Mouse (Mus musculus): ENCODE measurements around the gene Pygo1. TPM values are rescaled to one million over a fixed set of nuclear protein-coding genes. Genes with fewer than 3 reads are reported as not detected.

Gene Pygo1
- not detected for polyA plus RNA-seq (2017; shearing (Covaris generic))

GRCm38 (mm10) chr9:72925021-72925934, at the start of gene Pygo1:
Pygo1 (plus strand) TSS chr9:72925645.
- ATAC-seq, result no peak

GRCm38 (mm10) chr9:72875878-72876277, 49.6 kb upstream of the Pygo1 start:
- ATAC-seq, result no peak

GRCm38 (mm10) chr9:72877905-72878304, 47.5 kb upstream of the Pygo1 start:
- no peak for ATAC-seq

- ATAC-seq, result no peak
Measured at GRCm38 (mm10) chr9:72878656-72879055, 46.8 kb upstream of the Pygo1 start.

GRCm38 (mm10) chr9:72879601-72880000, 45.8 kb upstream of the Pygo1 start:
- no peak for ATAC-seq

- no peak for ATAC-seq
Measured at GRCm38 (mm10) chr9:72880225-72880960, 45.1 kb upstream of the Pygo1 start.

GRCm38 (mm10) chr9:72881026-72881768, 44.2 kb upstream of the Pygo1 start:
- no peak for ATAC-seq

- no peak for ATAC-seq
Measured at GRCm38 (mm10) chr9:72883940-72884339, 41.5 kb upstream of the Pygo1 start.

- no peak for ATAC-seq
Measured at GRCm38 (mm10) chr9:72889777-72890176, 35.7 kb upstream of the Pygo1 start.

GRCm38 (mm10) chr9:72890499-72891085, 34.9 kb upstream of the Pygo1 start:
- ATAC-seq, result no peak

- ATAC-seq, result no peak
Measured at GRCm38 (mm10) chr9:72892761-72893160, 32.7 kb upstream of the Pygo1 start.

GRCm38 (mm10) chr9:72894796-72895352, 30.6 kb upstream of the Pygo1 start:
- no peak for ATAC-seq

- no peak for ATAC-seq
Measured at GRCm38 (mm10) chr9:72902057-72902456, 23.4 kb upstream of the Pygo1 start.

GRCm38 (mm10) chr9:72902611-72903010, 22.8 kb upstream of the Pygo1 start:
- ATAC-seq, result no peak

GRCm38 (mm10) chr9:72906693-72907103, 18.7 kb upstream of the Pygo1 start:
- no peak for ATAC-seq

- ATAC-seq, result no peak
Measured at GRCm38 (mm10) chr9:72911381-72911780, 14.1 kb upstream of the Pygo1 start.

GRCm38 (mm10) chr9:72913551-72913950, 11.9 kb upstream of the Pygo1 start:
- no peak for ATAC-seq

- no peak for ATAC-seq
Measured at GRCm38 (mm10) chr9:72915728-72916127, 9.7 kb upstream of the Pygo1 start.

- no peak for ATAC-seq
Measured at GRCm38 (mm10) chr9:72923068-72923467, 2.4 kb upstream of the Pygo1 start.

- ATAC-seq, result no peak
Measured at GRCm38 (mm10) chr9:72925935-72926258, 452 bp downstream of the Pygo1 start.

- ATAC-seq, result no peak
Measured at GRCm38 (mm10) chr9:72931166-72931790, 5.8 kb downstream of the Pygo1 start.

- no peak for ATAC-seq
Measured at GRCm38 (mm10) chr9:72935309-72935708, 9.9 kb downstream of the Pygo1 start.

Data from inflammation-experienced regulatory T-cells, adult 6 months (primary cell).